9 mouse cellular contexts compared by ENCODE assay signal in genomic region chr15:79823588-79824280, GRCm38 (mm10). TPM values are rescaled to one million over a fixed set of nuclear protein-coding genes. Genes with fewer than 3 reads are reported as not detected.
DNase-seq lines count a peak whose midpoint lies in the region; ATAC-seq and TF ChIP-seq lines count a peak whose summit lies in the region.
"Had no signal": no experiment of that assay in that cellular context is flagged by ENCODE, and none has a peak within 500 bp of the region (broad histone marks: within the 10 kb centered on the region; RNA-seq: fewer than 3 reads in every experiment).

No protein-coding gene starts in this region.

- WGBS in kidney, adult 2 months: 65% methylated on average over 19 of the region's 19 CpGs
- 66% methylated on average over 19 of the region's 19 CpGs for WGBS in kidney, embryonic 16.5 days
- WGBS in thymus, adult 2 months: 89% methylated on average over 19 of the region's 19 CpGs

- DNase-seq in kidney, adult 2 months: peak; percentile 69
- DNase-seq in R1 (ENCODE audit: low read depth, low spot score): peak; percentile 89
- DNase-seq in gastrocnemius, postnatal 10 days: peak; percentile 60
- peak; percentile 51 to 59 for DNase-seq in lung, adult 18-20 months
- no peak for DNase-seq in embryo, embryonic 11 days
- DNase-seq in thymus, adult 2 months: no peak
- no peak for DNase-seq in spleen, postnatal 4 days (ENCODE audit: low spot score in 2 of 2)

- no peak for ATAC-seq in kidney, embryonic 16.5 days (ENCODE audit: low FRiP score, low TSS enrichment)

- no peaks in the 10 kb centered on the region for H3K36me3 ChIP-seq in kidney, adult 2 months (ENCODE audit: control insufficient read depth, insufficient read depth, low read length)
- peaks cover 24% of the 10 kb centered on the region for H3K36me3 ChIP-seq in kidney, embryonic 16.5 days (ENCODE audit: insufficient read depth, low read length)
- H3K36me3 ChIP-seq in thymus, adult 2 months (ENCODE audit: control insufficient read depth, insufficient read depth, low read length): peaks cover 29% of the 10 kb centered on the region

- H3K4me3 ChIP-seq in kidney, adult 2 months (ENCODE audit: insufficient read depth, low read depth, low read length): no peak overlapping the region
- H3K4me3 ChIP-seq in kidney, embryonic 16.5 days (ENCODE audit: low read length): no peak overlapping the region
- H3K4me3 ChIP-seq in thymus, adult 2 months (ENCODE audit: control insufficient read depth, insufficient read depth, low read length): no peak overlapping the region
- H3K4me3 ChIP-seq: limb, embryonic 15.5 days had no signal

- H3K9me3 ChIP-seq in kidney, embryonic 16.5 days (ENCODE audit: low read length): 0 out of 2 replicates have a peak, but pooled peaks cover 1% of the 10 kb centered on the region
- H3K9me3 ChIP-seq: limb, embryonic 15.5 days had no signal

- no peak overlapping the region for H3K27ac ChIP-seq in kidney, adult 2 months (ENCODE audit: insufficient read depth, low read depth, low read length)
- no peak overlapping the region for H3K27ac ChIP-seq in kidney, embryonic 16.5 days (ENCODE audit: low read length)
- no peak overlapping the region for H3K27ac ChIP-seq in thymus, adult 2 months (ENCODE audit: control insufficient read depth, insufficient read depth, low read length)
- H3K27ac ChIP-seq: limb, embryonic 15.5 days had no signal

- TF ChIP-seq POLR2A in kidney, adult 2 months (IDR thresholded peaks at IDR 0.05; ENCODE audit: low read depth, low read length): no peak
- TF ChIP-seq POLR2A in thymus, adult 2 months (IDR thresholded peaks at IDR 0.05; ENCODE audit: control insufficient read depth, extremely low read depth, insufficient read depth, low read length, poor library complexity): no peak

- H3K4me1 ChIP-seq in kidney, adult 2 months (ENCODE audit: control insufficient read depth, insufficient read depth, low read length): no peaks in the 10 kb centered on the region
- H3K4me1 ChIP-seq in kidney, embryonic 16.5 days (ENCODE audit: insufficient read depth, low read length): peaks cover 24% of the 10 kb centered on the region
- H3K4me1 ChIP-seq in thymus, adult 2 months (replicated peaks; ENCODE audit: control insufficient read depth, insufficient read depth, low read length): 0 out of 2 replicates have a peak, but pooled peaks cover 2% of the 10 kb centered on the region

- H3K4me2 ChIP-seq in kidney, embryonic 16.5 days (replicated peaks; ENCODE audit: low read depth, low read length): no peak overlapping the region
- H3K4me2 ChIP-seq: limb, embryonic 15.5 days had no signal

- no peak overlapping the region for H3K9ac ChIP-seq in kidney, embryonic 16.5 days (replicated peaks; ENCODE audit: low read length)
- H3K9ac ChIP-seq: limb, embryonic 15.5 days had no signal

- no peak for TF ChIP-seq CTCF in kidney, adult 2 months (conservative IDR thresholded peaks at IDR 0.05; ENCODE audit: insufficient read depth, insufficient read length, low read depth, low read length)
- no peak for TF ChIP-seq CTCF in thymus, adult 2 months (IDR thresholded peaks at IDR 0.05; ENCODE audit: borderline replicate concordance, control insufficient read depth, extremely low read depth, insufficient read depth, low read length, poor library complexity)

- no peaks in the 10 kb centered on the region for H3K27me3 ChIP-seq in kidney, adult 2 months (replicated peaks; ENCODE audit: control insufficient read depth, insufficient read depth, low read length)
- H3K27me3 ChIP-seq in kidney, embryonic 16.5 days (ENCODE audit: insufficient read depth, low read length): no peaks in the 10 kb centered on the region
- H3K27me3 ChIP-seq in thymus, adult 2 months (ENCODE audit: control insufficient read depth, insufficient read depth, low read length): no peaks in the 10 kb centered on the region
- H3K27me3 ChIP-seq: limb, embryonic 15.5 days had no signal

RNA-seq across cellular contexts. Expression of gene Npcd, which starts 10.3 kb away (rescaled TPM):
- 0.62 TPM in 1 of 2 replicates, not detected in the other for polyA plus RNA-seq in kidney, adult 2 months (2012; rRNA removed)
- polyA plus RNA-seq in kidney, embryonic 16.5 days (2015; fragmentation: Nextera tagmentation; extraction: Ambion mirVana): not detected in 2 replicates
- 1 to 10 TPM; 1.0 to 2.5 TPM for total RNA-seq in gastrocnemius, postnatal 10 days (2021)
- polyA plus RNA-seq in thymus, adult 2 months (2012; rRNA removed): 0.55 TPM in 1 of 2 replicates, not detected in the other
- polyA plus RNA-seq: limb, embryonic 15.5 days had no signal

RNA-seq across cellular contexts. Expression of gene Cbx6, which starts 10.8 kb away (rescaled TPM):
- 49.5 and 62.1 TPM in 2 replicates for polyA plus RNA-seq in kidney, adult 2 months (2012; rRNA removed)
- 52.1 and 58.8 TPM in 2 replicates for polyA plus RNA-seq in kidney, embryonic 16.5 days (2015; fragmentation: Nextera tagmentation; extraction: Ambion mirVana)
- total RNA-seq in gastrocnemius, postnatal 10 days (2021): 10 to 100 TPM; 28.2 to 38.1 TPM
- 136 and 145 TPM in 2 replicates for polyA plus RNA-seq in thymus, adult 2 months (2012; rRNA removed)

RNA-seq across cellular contexts. Expression of gene Nptxr, which starts 19.2 kb away (rescaled TPM):
- polyA plus RNA-seq in kidney, adult 2 months (2012; rRNA removed): 2.0 and 2.1 TPM in 2 replicates
- 1.7 and 1.9 TPM in 2 replicates for polyA plus RNA-seq in kidney, embryonic 16.5 days (2015; fragmentation: Nextera tagmentation; extraction: Ambion mirVana)
- 1 to 10 TPM; 4.2 to 5.1 TPM for total RNA-seq in gastrocnemius, postnatal 10 days (2021)
- 1.2 and 1.4 TPM in 2 replicates for polyA plus RNA-seq in thymus, adult 2 months (2012; rRNA removed)

RNA-seq across cellular contexts. Expression of gene Dnal4, which starts 46.1 kb away (rescaled TPM):
- polyA plus RNA-seq in kidney, adult 2 months (2012; rRNA removed): 54.3 and 57.8 TPM in 2 replicates
- polyA plus RNA-seq in kidney, embryonic 16.5 days (2015; fragmentation: Nextera tagmentation; extraction: Ambion mirVana): 71.7 and 74.0 TPM in 2 replicates
- 10 to 100 TPM; 10.4 to 12.6 TPM for total RNA-seq in gastrocnemius, postnatal 10 days (2021)
- polyA plus RNA-seq in thymus, adult 2 months (2012; rRNA removed): 51.2 and 51.3 TPM in 2 replicates

Comparison
In these comparisons a context has a peak if more than half of its experiments do, and no peak if none do; other contexts are left out.
1. DNase-seq: peak in kidney, adult 2 months (single experiment), R1 (single experiment), gastrocnemius, postnatal 10 days (single experiment) and lung, adult 18-20 months (2 of 2); none in embryo, embryonic 11 days (single experiment), thymus, adult 2 months (single experiment) and spleen, postnatal 4 days (0 of 2).